Mouse (Mus musculus): ENCODE results near the gene Srgap2.

GRCm38 (mm10) chr1:131553428-131553827, 26.3 kb upstream of the Srgap2 start:
- TF ChIP-seq POLR2A (IDR thresholded peaks at IDR 0.05; ENCODE audit: borderline replicate concordance, low read depth, low read length) (no peak), CTCF (IDR thresholded peaks at IDR 0.05; ENCODE audit: low read depth, low read length) (no peak)

Data from bone marrow macrophage, adult 2 months (primary cell).